Mouse (Mus musculus): ENCODE data around the gene Olfr71. TPM values are rescaled to one million over a fixed set of nuclear protein-coding genes. Genes with fewer than 3 reads are reported as not detected.

Gene Olfr71
- polyA plus RNA-seq (2021; fragmentation: Nextera tagmentation) = not detected in 2 replicates
- long read RNA-seq, experiment 1 = 0 reads
- long read RNA-seq, experiment 2 = 0 reads

GRCm38 (mm10) chr4:43709869-43710268 lies at the start of gene Olfr71:
Gene Olfr71 (minus strand): TSS chr4:43710255.

GRCm38 (mm10) chr4:43729794-43730550 lies 19.9 kb upstream of the Olfr71 start, which contains the start of gene Spaar:
Gene Spaar (plus strand): TSS chr4:43730034.

GRCm38 (mm10) chr4:43726995-43727394 lies 16.9 kb upstream of the Olfr71 start, which contains the start of gene Hrct1:
Gene Hrct1 (plus strand): TSS chr4:43727188.

GRCm38 (mm10) chr4:43700707-43701106 lies 9.3 kb downstream of the Olfr71 start, which contains the start of gene Olfr70:
Gene Olfr70 (minus strand): TSS chr4:43700807.

GRCm38 (mm10) chr4:43668782-43669427 lies 41.1 kb downstream of the Olfr71 start, which contains the start of the genes Tmem8b and Fam221b:
Gene Tmem8b (plus strand): TSS chr4:43668971.
Gene Fam221b (minus strand): TSS chr4:43669145.

GRCm38 (mm10) chr4:43656339-43657109 lies 53.5 kb downstream of the Olfr71 start, which contains the start of gene Hint2:
Gene Hint2 (minus strand): TSS chr4:43656466.

Other genes with a start within 250 kb of the Olfr71 start
- not detected in 2 replicates for gene Sit1, start 226.5 kb downstream of the Olfr71 start, polyA plus RNA-seq (2021; fragmentation: Nextera tagmentation)
- gene Ccdc107, start 217.4 kb downstream of the Olfr71 start, polyA plus RNA-seq (2021; fragmentation: Nextera tagmentation) = 91.9 and 99.5 TPM in 2 replicates
- 0.61 and 0.80 TPM in 2 replicates for gene Arhgef39, start 210.6 kb downstream of the Olfr71 start, polyA plus RNA-seq (2021; fragmentation: Nextera tagmentation)
- 0.42 and 0.55 TPM in 2 replicates for gene Car9, start 203.3 kb downstream of the Olfr71 start, polyA plus RNA-seq (2021; fragmentation: Nextera tagmentation)
- gene Tpm2, start 186.5 kb downstream of the Olfr71 start, polyA plus RNA-seq (2021; fragmentation: Nextera tagmentation) = 7.4 and 9.5 TPM in 2 replicates
- gene Creb3, start 147.9 kb downstream of the Olfr71 start, polyA plus RNA-seq (2021; fragmentation: Nextera tagmentation) = 50.4 and 66.7 TPM in 2 replicates
- 52.5 and 69.1 TPM in 2 replicates for gene Tln1, start 147.6 kb downstream of the Olfr71 start, polyA plus RNA-seq (2021; fragmentation: Nextera tagmentation)
- 21.5 and 22.3 TPM in 2 replicates for gene Rgp1, start 131.5 kb downstream of the Olfr71 start, polyA plus RNA-seq (2021; fragmentation: Nextera tagmentation)
- 17.0 and 26.6 TPM in 2 replicates for gene Gba2, start 131.4 kb downstream of the Olfr71 start, polyA plus RNA-seq (2021; fragmentation: Nextera tagmentation)
- not detected in 2 replicates for gene Msmp, start 125.8 kb downstream of the Olfr71 start, polyA plus RNA-seq (2021; fragmentation: Nextera tagmentation)
- gene Npr2, start 78.3 kb downstream of the Olfr71 start, polyA plus RNA-seq (2021; fragmentation: Nextera tagmentation) = 4.9 and 5.0 TPM in 2 replicates
- 1.2 and 1.6 TPM in 2 replicates for gene Spag8, start 56.7 kb downstream of the Olfr71 start, polyA plus RNA-seq (2021; fragmentation: Nextera tagmentation)
- 134 and 151 TPM in 2 replicates for gene Hint2, start 53.8 kb downstream of the Olfr71 start, polyA plus RNA-seq (2021; fragmentation: Nextera tagmentation)
- gene Tmem8b, start 41.3 kb downstream of the Olfr71 start, polyA plus RNA-seq (2021; fragmentation: Nextera tagmentation) = 8.9 and 9.5 TPM in 2 replicates
- gene Fam221b, start 41.1 kb downstream of the Olfr71 start, polyA plus RNA-seq (2021; fragmentation: Nextera tagmentation) = 1.4 and 1.5 TPM in 2 replicates
- not detected in 2 replicates for gene Olfr70, start 9.4 kb downstream of the Olfr71 start, polyA plus RNA-seq (2021; fragmentation: Nextera tagmentation)
- 1.2 and 1.6 TPM in 2 replicates for gene Hrct1, start 16.9 kb upstream of the Olfr71 start, polyA plus RNA-seq (2021; fragmentation: Nextera tagmentation)
- gene Spaar, start 19.8 kb upstream of the Olfr71 start, polyA plus RNA-seq (2021; fragmentation: Nextera tagmentation) = 0.23 and 0.25 TPM in 2 replicates
- not detected in 2 replicates for gene Olfr159, start 60.8 kb upstream of the Olfr71 start, polyA plus RNA-seq (2021; fragmentation: Nextera tagmentation)
- not detected in 2 replicates for gene Olfr156, start 113.6 kb upstream of the Olfr71 start, polyA plus RNA-seq (2021; fragmentation: Nextera tagmentation)
- not detected in 2 replicates for gene Olfr157, start 129.9 kb upstream of the Olfr71 start, polyA plus RNA-seq (2021; fragmentation: Nextera tagmentation)
- gene Olfr155, start 141.3 kb upstream of the Olfr71 start, polyA plus RNA-seq (2021; fragmentation: Nextera tagmentation) = not detected in 2 replicates
- gene Reck, start 165.3 kb upstream of the Olfr71 start, polyA plus RNA-seq (2021; fragmentation: Nextera tagmentation) = 1.5 and 2.6 TPM in 2 replicates
- 3.3 and 3.8 TPM in 2 replicates for gene Glipr2, start 247.1 kb upstream of the Olfr71 start, polyA plus RNA-seq (2021; fragmentation: Nextera tagmentation)